Mouse (Mus musculus) R1 (cell line): Measurements from ENCODE around the gene 4933428G20Rik.

ENCODE experiments used
- DNase-seq: peaks from one replicate; pipeline ENCODE4 v3.0.0-alpha.2; 2018; ENCODE audit warnings: low read depth, low spot score

The 4933428G20Rik gene

GRCm38 (mm10) chr11:97532950-97533582 lies 32.9 kb upstream of the 4933428G20Rik start:
- peak; percentile 84 for DNase-seq

GRCm38 (mm10) chr11:97532354-97532753 lies 32.2 kb upstream of the 4933428G20Rik start:
- no peak for DNase-seq

GRCm38 (mm10) chr11:97531381-97532260 lies 31.5 kb upstream of the 4933428G20Rik start:
- DNase-seq = peak; percentile 94

GRCm38 (mm10) chr11:97530961-97531360 lies 30.8 kb upstream of the 4933428G20Rik start:
- DNase-seq = no peak

GRCm38 (mm10) chr11:97530069-97530468 lies 29.9 kb upstream of the 4933428G20Rik start:
- no peak for DNase-seq

GRCm38 (mm10) chr11:97528282-97528808 lies 28.2 kb upstream of the 4933428G20Rik start:
- DNase-seq = no peak

- DNase-seq = no peak
These were observed 25.2 kb upstream of the 4933428G20Rik start for GRCm38 (mm10) chr11:97525313-97525712.

- DNase-seq = no peak
These were observed 24.2 kb upstream of the 4933428G20Rik start for GRCm38 (mm10) chr11:97524306-97524705.

GRCm38 (mm10) chr11:97523827-97524261 lies 23.7 kb upstream of the 4933428G20Rik start:
- peak; percentile 78 for DNase-seq

GRCm38 (mm10) chr11:97523107-97523506 lies 23.0 kb upstream of the 4933428G20Rik start:
- no peak for DNase-seq

- no peak for DNase-seq
These were observed 21.8 kb upstream of the 4933428G20Rik start for GRCm38 (mm10) chr11:97521741-97522474.

GRCm38 (mm10) chr11:97520541-97520940 lies 20.4 kb upstream of the 4933428G20Rik start:
- DNase-seq = no peak

- no peak for DNase-seq
These were observed 12.9 kb upstream of the 4933428G20Rik start for GRCm38 (mm10) chr11:97513066-97513465.

GRCm38 (mm10) chr11:97512511-97512910 lies 12.4 kb upstream of the 4933428G20Rik start:
- DNase-seq = no peak

- peak; percentile 95 for DNase-seq
These were observed 11.7 kb upstream of the 4933428G20Rik start for GRCm38 (mm10) chr11:97511661-97512369.

GRCm38 (mm10) chr11:97510966-97511660 lies 11.0 kb upstream of the 4933428G20Rik start:
- DNase-seq = peak; percentile 90

GRCm38 (mm10) chr11:97509715-97510485 lies 9.8 kb upstream of the 4933428G20Rik start:
- DNase-seq = no peak

GRCm38 (mm10) chr11:97509058-97509457 lies 8.9 kb upstream of the 4933428G20Rik start:
- no peak for DNase-seq

GRCm38 (mm10) chr11:97508198-97508597 lies 8.1 kb upstream of the 4933428G20Rik start:
- no peak for DNase-seq

GRCm38 (mm10) chr11:97506331-97506730 lies 6.2 kb upstream of the 4933428G20Rik start:
- no peak for DNase-seq
